Mouse (Mus musculus) MEL (cell line): ENCODE data around the gene Hgfac. TPM values are rescaled to one million over a fixed set of nuclear protein-coding genes. Genes with fewer than 3 reads are reported as not detected.

ENCODE experiments used
- DNase-seq: peaks from one replicate; pipeline ENCODE4 v3.0.0; 2011; ENCODE audit warnings: low read depth, low spot score
- H3K27ac ChIP-seq: 2 replicates; pipeline ENCODE4 v1.5.1; 2012; ENCODE audit warnings: low read depth, mild to moderate bottlenecking, control low read depth, low read length, moderate library complexity; ENCODE audit not compliant: control insufficient read depth
- H3K27me3 ChIP-seq, 2 experiments: fragments of 150-350 bp in 1 of 2; sonication (generic) in 1 of 2; 2 replicates each; pipeline ENCODE4 v1.6.1; 2012; ENCODE audit warnings: low read length in 2 of 2, mild to moderate bottlenecking in 2 of 2, improper control_type of control experiment in 1 of 2, moderate library complexity in 1 of 2; ENCODE audit not compliant: insufficient read depth in 2 of 2, control insufficient read depth in 1 of 2
- H3K36me3 ChIP-seq, 2 experiments: 2 replicates each; pipeline ENCODE4 v1.6.1; 2012 to 2014; ENCODE audit warnings: low read length in 2 of 2, improper control_type of control experiment in 1 of 2, inconsistent platforms in 1 of 2, mild to moderate bottlenecking in 1 of 2; ENCODE audit not compliant: insufficient read depth in 2 of 2, control insufficient read depth in 1 of 2
- H3K4me1 ChIP-seq, 2 experiments: fragments of 150-350 bp in 1 of 2; sonication (generic) in 1 of 2; 2 replicates each; pipeline ENCODE4 v1.6.1; 2012; ENCODE audit warnings: low read length in 2 of 2, improper control_type of control experiment in 1 of 2, mild to moderate bottlenecking in 1 of 2; ENCODE audit not compliant: insufficient read depth in 2 of 2, control insufficient read depth in 1 of 2
- H3K4me3 ChIP-seq, 2 experiments: fragments of 150-350 bp in 1 of 2; sonication (generic) in 1 of 2; 2 replicates each; pipeline ENCODE4 v1.5.1; 2012; ENCODE audit warnings: low read depth in 2 of 2, low read length in 2 of 2, mild to moderate bottlenecking in 2 of 2, moderate library complexity in 2 of 2, control low read depth in 1 of 2, improper control_type of control experiment in 1 of 2; ENCODE audit not compliant: control insufficient read depth in 1 of 2, insufficient read depth in 1 of 2
- H3K79me2 ChIP-seq: 2 replicates; pipeline ENCODE4 v1.6.1; 2012; ENCODE audit warnings: mild to moderate bottlenecking, low read length, moderate library complexity; ENCODE audit not compliant: control insufficient read depth, poor library complexity, insufficient read depth
- H3K9ac ChIP-seq: 2 replicates; pipeline ENCODE4 v1.6.1; 2012; ENCODE audit warnings: low read depth, mild to moderate bottlenecking, control low read depth, low read length, moderate library complexity; ENCODE audit not compliant: control insufficient read depth, poor library complexity, severe bottlenecking
- H3K9me3 ChIP-seq: fragments of 150-350 bp; sonication (generic); replicated peaks from 2 replicates; pipeline ENCODE4 v1.6.1; 2012; ENCODE audit warnings: mild to moderate bottlenecking, low read length, improper control_type of control experiment, moderate library complexity; ENCODE audit not compliant: insufficient read depth
- ETS1 ChIP-seq: IDR thresholded peaks from 2 replicates; pipeline ENCODE4 v1.6.1; 2012; ENCODE audit warnings: low read depth, mild to moderate bottlenecking, inconsistent platforms, low read length, improper control_type of control experiment, moderate library complexity
- GATA1 ChIP-seq: IDR thresholded peaks from 2 replicates; pipeline ENCODE4 v1.6.1; 2011; ENCODE audit warnings: low read depth, low read length, improper control_type of control experiment
- HCFC1 ChIP-seq: IDR thresholded peaks from 2 replicates; pipeline ENCODE4 v1.6.1; 2012; ENCODE audit warnings: low read depth, mild to moderate bottlenecking, inconsistent platforms, low read length, improper control_type of control experiment, moderate library complexity
- JUND ChIP-seq: IDR thresholded peaks from 2 replicates; pipeline ENCODE4 v1.6.1; 2011; ENCODE audit warnings: low read depth, mild to moderate bottlenecking, improper control_type of control experiment, low read length
- MAFK ChIP-seq: IDR thresholded peaks from 2 replicates; pipeline ENCODE4 v1.6.1; 2011; ENCODE audit warnings: low read depth, mild to moderate bottlenecking, low read length, improper control_type of control experiment, borderline replicate concordance
- MXI1 ChIP-seq: IDR thresholded peaks from 2 replicates; pipeline ENCODE4 v1.6.1; 2011; ENCODE audit warnings: mild to moderate bottlenecking, low read depth, low read length, improper control_type of control experiment
- MYB ChIP-seq: IDR thresholded peaks from 2 replicates; pipeline ENCODE4 v1.6.1; 2011; ENCODE audit warnings: mild to moderate bottlenecking, low read depth, low read length, improper control_type of control experiment
- MYC ChIP-seq: IDR thresholded peaks from 2 replicates; pipeline ENCODE4 v1.6.1; 2011; ENCODE audit warnings: low read depth, mild to moderate bottlenecking, low read length, improper control_type of control experiment, moderate library complexity
- NRF1 ChIP-seq: IDR thresholded peaks from 2 replicates; pipeline ENCODE4 v1.6.1; 2014; ENCODE audit warnings: low read depth, mild to moderate bottlenecking, inconsistent platforms, low read length, improper control_type of control experiment, moderate library complexity; ENCODE audit not compliant: poor library complexity, insufficient read depth, severe bottlenecking
- POLR2A ChIP-seq, 2 experiments: IDR thresholded peaks; 2 replicates each; pipeline ENCODE4 v1.6.1; 2011 to 2012; ENCODE audit warnings: low read length in 2 of 2, mild to moderate bottlenecking in 2 of 2, control low read depth in 1 of 2, improper control_type of control experiment in 1 of 2, low read depth in 1 of 2, moderate library complexity in 1 of 2; ENCODE audit not compliant: control insufficient read depth in 1 of 2, insufficient read depth in 1 of 2, poor library complexity in 1 of 2
- POLR2AphosphoS2 ChIP-seq: IDR thresholded peaks from 2 replicates; pipeline ENCODE4 v1.6.1; 2011; ENCODE audit warnings: low read length, improper control_type of control experiment
- RAD21 ChIP-seq: IDR thresholded peaks from 2 replicates; pipeline ENCODE4 v1.6.1; 2011; ENCODE audit warnings: mild to moderate bottlenecking, low read depth, low read length, improper control_type of control experiment
- SIN3A ChIP-seq: IDR thresholded peaks from 2 replicates; pipeline ENCODE4 v1.6.1; 2012; ENCODE audit warnings: low read length, improper control_type of control experiment, inconsistent platforms
- TAL1 ChIP-seq: IDR thresholded peaks from 2 replicates; pipeline ENCODE4 v1.6.1; 2012; ENCODE audit warnings: mild to moderate bottlenecking, inconsistent platforms, low read length, moderate library complexity, mixed read lengths
- TBP ChIP-seq: IDR thresholded peaks from 2 replicates; pipeline ENCODE4 v1.8.0; 2011; ENCODE audit warnings: low read depth, low read length, improper control_type of control experiment
- TCF12 ChIP-seq: IDR thresholded peaks from 2 replicates; pipeline ENCODE4 v1.6.1; 2014; ENCODE audit warnings: low read depth, mild to moderate bottlenecking, inconsistent platforms, low read length, improper control_type of control experiment, moderate library complexity
- USF1 ChIP-seq: IDR thresholded peaks from 2 replicates; pipeline ENCODE4 v1.6.1; 2014; ENCODE audit warnings: low read depth, mild to moderate bottlenecking, inconsistent platforms, low read length, improper control_type of control experiment, moderate library complexity
- USF2 ChIP-seq, 2 experiments: IDR thresholded peaks; 2 replicates each; pipeline ENCODE4 v1.6.1; 2011 to 2012; ENCODE audit warnings: improper control_type of control experiment in 2 of 2, low read length in 2 of 2, borderline replicate concordance in 1 of 2, inconsistent platforms in 1 of 2, low read depth in 1 of 2, mild to moderate bottlenecking in 1 of 2; ENCODE audit not compliant: insufficient read depth in 1 of 2
- ZMIZ1 ChIP-seq: IDR thresholded peaks from 2 replicates; pipeline ENCODE4 v1.6.1; 2012; ENCODE audit warnings: low read depth, mild to moderate bottlenecking, inconsistent platforms, low read length, improper control_type of control experiment, moderate library complexity
- polyA plus RNA-seq, 2 experiments: library from polyadenylated mRNA; stranded (reverse) in 1 of 2; unstranded in 1 of 2; fragments of >175 nt in 1 of 2; fragments of >200 nt in 1 of 2; gene quantifications; 2 replicates each; pipeline versions ENCODE4 v1.2.1 to v1.2.4; 2012; ENCODE audit warnings: low replicate concordance in 2 of 2, low read depth in 1 of 2; ENCODE audit not compliant: insufficient read length in 2 of 2, insufficient read depth in 1 of 2, missing spikeins in 1 of 2
- total RNA-seq: library from RNA; depleted of rRNA; stranded (reverse); fragments of 300-350 nt; gene quantifications from 2 replicates; pipeline ENCODE4 v1.2.3, GENCODE M21; 2012

Gene Hgfac
- total and polyA plus RNA-seq, 3 experiments = 0.62 to 1.6 TPM; not detected in 1

DNA sequence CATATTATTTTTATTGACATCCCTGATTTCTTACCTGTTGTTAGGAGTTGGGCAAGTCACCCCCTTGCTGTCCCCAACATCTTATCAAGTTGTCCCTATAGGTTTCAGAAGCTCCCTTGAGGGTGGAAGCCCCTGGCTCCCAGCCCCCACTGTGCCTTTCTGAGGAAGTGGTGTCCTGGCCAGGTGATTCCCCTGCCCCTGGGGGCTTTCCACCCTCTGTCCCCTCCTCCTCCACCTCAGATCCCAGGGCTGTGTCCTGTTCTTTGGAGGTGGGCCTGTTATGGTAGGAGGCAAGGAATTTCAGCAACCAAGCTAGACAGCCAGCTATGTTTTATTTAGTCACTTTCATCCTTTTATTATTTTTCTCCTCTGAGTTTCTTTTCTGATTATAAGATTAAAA, 41.0 kb upstream of the Hgfac start:
- Histone ChIP-seq H3K4me1 (peaks cover 0 to 9% of the 10 kb centered on the region in 2 experiments; a peak in 3 of 4 replicates), H3K36me3 (peaks cover 0 to 4% of the 10 kb centered on the region in 2 experiments; a peak in 2 of 4 replicates)

DNA sequence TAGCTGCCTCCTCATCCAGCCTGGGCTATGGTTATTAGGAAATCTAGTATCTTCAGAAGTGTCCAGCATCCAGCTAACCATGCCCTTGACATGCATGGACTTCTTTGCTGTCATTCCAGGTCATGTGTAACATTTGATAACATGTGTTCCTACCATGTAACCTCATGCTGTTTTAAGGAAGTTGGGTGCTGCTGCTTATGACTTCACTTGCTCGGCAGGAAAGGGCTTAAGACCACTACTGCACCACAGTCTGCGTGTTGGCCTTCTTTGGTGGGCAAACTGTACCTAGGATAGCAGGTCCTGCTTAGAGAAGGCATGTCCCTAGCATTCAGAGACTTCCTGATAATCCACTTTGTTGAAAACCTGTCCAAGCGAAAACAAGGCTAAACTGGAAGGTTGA, 40.2 kb upstream of the Hgfac start:
- no peaks in the 10 kb centered on the region for H3K27me3 ChIP-seq
- no peak overlapping the region for H3K9ac ChIP-seq
- no peak overlapping the region for H3K27ac ChIP-seq
- DNase-seq = peak; percentile 27
- no peaks in the 10 kb centered on the region for H3K9me3 ChIP-seq
- no peak for TF ChIP-seq TCF12
- TF ChIP-seq ZMIZ1 = no peak
- no peak for TF ChIP-seq ETS1
- TF ChIP-seq MXI1 = no peak
- TF ChIP-seq POLR2AphosphoS2 = no peak
- no peak for TF ChIP-seq NRF1
- no peak for TF ChIP-seq MYC
- no peak for TF ChIP-seq POLR2A (IDR thresholded peaks at IDR 0.05; ENCODE audit: control insufficient read depth in 1 of 2, insufficient read depth in 1 of 2, low read depth in 1 of 2, low read length in 2 of 2, poor library complexity in 1 of 2)
- H3K4me3 ChIP-seq = no peak overlapping the region
- H3K79me2 ChIP-seq = no peaks in the 10 kb centered on the region
- peaks cover 0 to 9% of the 10 kb centered on the region in 2 experiments; a peak in 3 of 4 replicates for H3K4me1 ChIP-seq
- peaks cover 0 to 4% of the 10 kb centered on the region in 2 experiments; a peak in 2 of 4 replicates for H3K36me3 ChIP-seq

More for the DNA sequence above, 41.0 kb upstream of the Hgfac start:
- H3K27me3 ChIP-seq = no peaks in the 10 kb centered on the region
- no peak overlapping the region for H3K9ac ChIP-seq
- H3K27ac ChIP-seq = no peak overlapping the region
- H3K4me3 ChIP-seq = no peak overlapping the region
- no peak for DNase-seq
- H3K79me2 ChIP-seq = no peaks in the 10 kb centered on the region
- no peaks in the 10 kb centered on the region for H3K9me3 ChIP-seq
- no peak for TF ChIP-seq SIN3A
- TF ChIP-seq TBP = no peak
- TF ChIP-seq MXI1 = no peak
- TF ChIP-seq MYB = no peak
- TF ChIP-seq ZMIZ1 = no peak
- TF ChIP-seq JUND = no peak
- TF ChIP-seq USF1 = no peak
- TF ChIP-seq GATA1 = no peak
- no peak for TF ChIP-seq TAL1
- no peak for TF ChIP-seq MYC

DNA sequence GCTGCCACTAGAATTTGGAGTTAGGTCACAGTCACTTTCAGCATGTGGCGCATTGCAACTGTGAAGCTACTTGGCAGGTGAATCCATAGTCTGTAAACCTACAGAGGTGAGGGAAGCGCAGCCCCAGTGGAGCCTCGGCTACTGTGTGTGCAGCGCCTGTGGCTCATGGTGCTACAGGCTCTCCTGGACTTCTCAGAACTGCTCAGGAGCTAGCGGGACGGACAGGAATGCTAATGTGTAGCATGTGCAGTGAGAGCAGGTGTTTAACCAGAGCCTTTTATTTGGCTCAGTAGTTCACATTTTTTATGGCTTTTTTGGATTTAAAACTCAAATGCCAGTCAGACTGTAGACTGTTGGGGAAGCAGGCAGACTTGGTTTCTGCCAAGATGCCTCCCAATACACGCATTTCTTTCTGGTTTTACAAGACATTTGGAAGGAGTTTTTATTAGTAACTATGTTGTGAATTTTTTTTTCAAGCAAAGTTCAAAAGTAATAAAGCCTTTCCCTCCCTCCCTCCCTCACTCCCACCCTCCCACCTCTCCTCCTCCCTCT, 37.6 kb upstream of the Hgfac start:
- no peak overlapping the region for H3K4me3 ChIP-seq
- no peaks in the 10 kb centered on the region for H3K79me2 ChIP-seq
- H3K4me1 ChIP-seq = peaks cover 0 to 6% of the 10 kb centered on the region in 2 experiments; a peak in 2 of 4 replicates
- no peak overlapping the region for H3K27ac ChIP-seq
- H3K9ac ChIP-seq = no peak overlapping the region
- TF ChIP-seq MYB (no peak), TCF12 (no peak), MAFK (no peak), USF2 (IDR thresholded peaks at IDR 0.05; ENCODE audit: borderline replicate concordance in 1 of 2, insufficient read depth in 1 of 2, low read depth in 1 of 2, low read length in 2 of 2) (no peak), RAD21 (no peak), ETS1 (no peak), HCFC1 (no peak)
- no peaks in the 10 kb centered on the region for H3K27me3 ChIP-seq
- H3K36me3 ChIP-seq = peaks cover 0 to 4% of the 10 kb centered on the region in 2 experiments; a peak in 2 of 4 replicates
- no peaks in the 10 kb centered on the region for H3K9me3 ChIP-seq
- no peak for DNase-seq
